9 mouse cellular contexts compared by ENCODE assay signal in the genomic region with DNA sequence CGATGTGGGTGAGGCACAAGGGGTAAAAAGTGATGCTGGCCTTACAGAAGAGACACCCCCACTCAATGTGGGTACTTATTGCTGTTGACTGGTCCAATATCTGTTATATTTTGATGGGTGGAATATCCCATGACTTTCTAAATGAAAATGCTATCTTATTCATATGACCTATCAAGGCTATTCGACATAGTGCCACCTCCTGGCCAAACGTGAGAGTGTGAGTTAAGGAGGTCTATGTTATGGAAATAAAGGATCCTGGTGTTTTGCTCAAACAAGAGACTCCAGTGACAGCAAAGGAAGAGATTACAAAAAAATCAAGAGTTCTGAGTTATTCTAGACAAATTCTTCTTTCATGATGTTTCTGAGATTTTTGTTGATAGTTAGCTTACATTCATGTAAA.
A peak's percentile ranks its signal among the peaks of the same experiment; 100 is the strongest.
DNase-seq lines count a peak whose midpoint lies in the region; ATAC-seq and TF ChIP-seq lines count a peak whose summit lies in the region.
"Had no signal": no experiment of that assay in that cellular context is flagged by ENCODE, and none has a peak within 500 bp of the region (broad histone marks: within the 10 kb centered on the region; RNA-seq: fewer than 3 reads in every experiment).

No protein-coding gene starts in this region.

- no peak overlapping the region for H3K9ac ChIP-seq in heart, embryonic 11.5 days (ENCODE audit: low read depth, low read length)
- no peak overlapping the region for H3K9ac ChIP-seq in intestine, embryonic 16.5 days (ENCODE audit: low read depth, low read length)
- H3K9ac ChIP-seq: heart, embryonic 13.5 days had no signal

- H3K27ac ChIP-seq in heart, embryonic 11.5 days (ENCODE audit: low read depth, low read length): no peak overlapping the region
- no peak overlapping the region for H3K27ac ChIP-seq in cerebellum, adult 2 months (ENCODE audit: insufficient read depth, low read length)
- no peak overlapping the region for H3K27ac ChIP-seq in intestine, embryonic 16.5 days (ENCODE audit: low read length)
- H3K27ac ChIP-seq: heart, embryonic 13.5 days had no signal

- no peaks in the 10 kb centered on the region; the same call in 1 of the 2 replicates for H3K9me3 ChIP-seq in heart, embryonic 11.5 days (replicated peaks; ENCODE audit: control insufficient read depth, low read length)
- no peaks in the 10 kb centered on the region for H3K9me3 ChIP-seq in intestine, embryonic 16.5 days (ENCODE audit: control insufficient read depth, low read length)

- H3K4me1 ChIP-seq in heart, embryonic 11.5 days (ENCODE audit: control insufficient read depth, insufficient read depth, low read length): no peaks in the 10 kb centered on the region
- no peaks in the 10 kb centered on the region for H3K4me1 ChIP-seq in cerebellum, adult 2 months (ENCODE audit: control insufficient read depth, insufficient read depth, low read length)
- H3K4me1 ChIP-seq in intestine, embryonic 16.5 days (ENCODE audit: control insufficient read depth, insufficient read depth, low read length): no peaks in the 10 kb centered on the region
- H3K4me1 ChIP-seq: heart, embryonic 13.5 days had no signal

- TF ChIP-seq POLR2A in cerebellum, adult 2 months (IDR thresholded peaks at IDR 0.05; ENCODE audit: borderline replicate concordance, insufficient read depth, low read length): no peak

- no peaks in the 10 kb centered on the region for H3K36me3 ChIP-seq in heart, embryonic 11.5 days (ENCODE audit: control insufficient read depth, insufficient read depth, low read length)
- no peaks in the 10 kb centered on the region for H3K36me3 ChIP-seq in intestine, embryonic 16.5 days (ENCODE audit: control insufficient read depth, insufficient read depth, low read length)
- H3K36me3 ChIP-seq: heart, embryonic 13.5 days had no signal

- no peak overlapping the region for H3K4me3 ChIP-seq in heart, embryonic 11.5 days (ENCODE audit: low read depth, low read length)
- no peak overlapping the region for H3K4me3 ChIP-seq in cerebellum, adult 2 months (replicated peaks; ENCODE audit: insufficient read depth, low read depth, low read length)
- no peak overlapping the region for H3K4me3 ChIP-seq in intestine, embryonic 16.5 days (ENCODE audit: low read length)
- H3K4me3 ChIP-seq: heart, embryonic 13.5 days had no signal

- DNase-seq in heart, adult 11 months: peak; percentile 27
- peak; percentile 46 to 53 for DNase-seq in right cerebral cortex, adult 2 months (ENCODE audit: low spot score in 2 of 2)
- DNase-seq in right cerebral cortex, postnatal 25 days: no peak
- peak; percentile 10 to 22 for DNase-seq in cerebellum, adult 2 months
- peak; percentile 49 for DNase-seq in kidney, postnatal 14 days
- peak; percentile 64 for DNase-seq in retina, embryonic 14.5 days (ENCODE audit: low spot score)

- H3K4me2 ChIP-seq in heart, embryonic 11.5 days: no peak overlapping the region
- H3K4me2 ChIP-seq in intestine, embryonic 16.5 days (ENCODE audit: low read depth, low read length): no peak overlapping the region
- H3K4me2 ChIP-seq: heart, embryonic 13.5 days had no signal

- WGBS in heart, embryonic 11.5 days (ENCODE audit: insufficient replicate concordance): 46% methylated on average over 3 of the region's 3 CpGs
- 40% methylated on average over 3 of the region's 3 CpGs for WGBS in cerebellum, adult 2 months
- 48% methylated on average over 3 of the region's 3 CpGs for WGBS in intestine, embryonic 16.5 days

- ATAC-seq in heart, embryonic 11.5 days (replicated peaks; ENCODE audit: insufficient number of reproducible peaks, low FRiP score, low TSS enrichment): no peak
- no peak for ATAC-seq in intestine, embryonic 16.5 days

- TF ChIP-seq CTCF in cerebellum, adult 2 months (IDR thresholded peaks at IDR 0.05; ENCODE audit: borderline replicate concordance, insufficient read depth, low read depth, low read length): no peak

- no peaks in the 10 kb centered on the region for H3K27me3 ChIP-seq in heart, embryonic 11.5 days (ENCODE audit: control insufficient read depth, insufficient read depth, low read length)
- H3K27me3 ChIP-seq in cerebellum, adult 2 months (ENCODE audit: control insufficient read depth, insufficient read depth, low read length): no peaks in the 10 kb centered on the region
- H3K27me3 ChIP-seq in intestine, embryonic 16.5 days (replicated peaks; ENCODE audit: control insufficient read depth, insufficient read depth, low read length): no peaks in the 10 kb centered on the region
- H3K27me3 ChIP-seq: heart, embryonic 13.5 days had no signal
